Mouse (Mus musculus) kidney, adult 2 months (tissue): Measurements from ENCODE around the gene Car11. TPM values are rescaled to one million over a fixed set of nuclear protein-coding genes. Genes with fewer than 3 reads are reported as not detected.
A peak's percentile ranks its signal among the peaks of the same experiment; 100 is the strongest.

Experiments used
- DNase-seq: peaks from one replicate; pipeline ENCODE4 v3.0.0; 2021
- H3K27ac ChIP-seq: fragments of 200-500 bp; 2 replicates; pipeline ENCODE4 v1.5.1; 2012; ENCODE audit warnings: low read depth, low read length, control low read depth, inconsistent platforms; ENCODE audit not compliant: insufficient read depth
- H3K27me3 ChIP-seq: fragments of 200-500 bp; replicated peaks from 2 replicates; pipeline ENCODE4 v1.6.1; 2012; ENCODE audit warnings: mild to moderate bottlenecking, moderate library complexity, low read length, inconsistent platforms; ENCODE audit not compliant: control insufficient read depth, insufficient read depth
- H3K36me3 ChIP-seq: fragments of 200-500 bp; 2 replicates; pipeline ENCODE4 v1.6.1; 2012; ENCODE audit warnings: mild to moderate bottlenecking, moderate library complexity, low read length, inconsistent platforms; ENCODE audit not compliant: control insufficient read depth, insufficient read depth
- H3K4me1 ChIP-seq: fragments of 200-500 bp; 2 replicates; pipeline ENCODE4 v1.6.1; 2011; ENCODE audit warnings: low read length; ENCODE audit not compliant: control insufficient read depth, insufficient read depth
- H3K4me3 ChIP-seq: fragments of 200-500 bp; 2 replicates; pipeline ENCODE4 v1.5.1; 2011; ENCODE audit warnings: mild to moderate bottlenecking, low read depth, low read length, control low read depth; ENCODE audit not compliant: insufficient read depth
- CTCF ChIP-seq: fragments of 200-500 bp; conservative IDR thresholded peaks from 2 replicates; pipeline ENCODE4 v1.5.1; 2011; ENCODE audit warnings: low read depth, mild to moderate bottlenecking, control low read depth, low read length, moderate library complexity, mixed read lengths; ENCODE audit not compliant: insufficient read depth, insufficient read length
- POLR2A ChIP-seq: fragments of 200-500 bp; IDR thresholded peaks from one replicate; pipeline ENCODE4 v1.6.1; 2011; ENCODE audit warnings: low read depth, low read length, control low read depth
- WGBS: fragments of 180-500 bp; shearing (Covaris S2); methylation state at CpG from one replicate; pipeline ENCODE4 v1.1.7; 2018; 5-methylcytosine and 5-hydroxymethylcytosine counted together
- polyA plus RNA-seq: library from polyadenylated mRNA; depleted of rRNA; stranded (reverse); fragments of >200 nt; gene quantifications from 2 replicates; pipeline ENCODE4 v1.2.3, GENCODE M21; 2012

Car11 gene
- polyA plus RNA-seq, 1 experiment: 8.1 TPM

DNA sequence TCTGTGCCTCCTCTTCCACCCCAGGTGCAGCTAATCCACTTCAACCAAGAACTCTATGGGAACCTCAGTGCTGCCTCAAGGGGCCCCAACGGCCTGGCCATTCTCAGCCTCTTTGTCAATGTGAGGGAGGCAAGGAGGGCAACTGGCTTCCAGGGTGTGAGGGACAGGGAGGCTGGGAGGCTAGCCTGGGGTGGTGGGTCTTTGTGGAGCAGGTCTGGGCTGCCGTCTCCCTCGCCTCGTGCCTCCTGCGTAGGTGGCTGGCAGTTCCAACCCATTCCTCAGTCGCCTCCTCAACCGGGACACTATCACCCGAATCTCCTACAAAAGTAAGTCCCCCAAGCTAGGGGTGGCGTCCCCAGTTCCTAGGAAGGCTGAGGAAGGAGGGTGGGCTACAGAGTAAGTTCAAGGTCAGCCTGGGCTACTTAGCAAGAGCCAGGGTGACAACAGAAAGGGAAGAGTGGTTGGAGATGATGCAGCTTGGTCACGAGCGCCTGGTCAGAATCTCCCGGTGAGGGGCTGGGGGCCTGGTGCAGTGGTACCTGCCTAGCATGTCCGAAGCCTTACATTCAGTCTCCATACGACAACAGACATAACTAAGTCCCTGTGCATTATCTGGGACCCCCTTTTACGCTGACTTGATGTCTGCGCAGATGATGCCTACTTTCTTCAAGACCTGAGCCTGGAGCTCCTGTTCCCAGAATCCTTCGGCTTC lies 3.3 kb downstream of the Car11 start:
- Histone ChIP-seq H3K36me3 (no peaks in the 10 kb centered on the region), H3K27ac (no peak overlapping the region), H3K4me3 (no peak overlapping the region), H3K4me1 (peaks cover 11% of the 10 kb centered on the region), H3K27me3 (peaks cover 3% of the 10 kb centered on the region; the same call in 1 of the 2 replicates)
- DNase-seq: no peak
- no peak for TF ChIP-seq CTCF
- no peak for TF ChIP-seq POLR2A
- 91% methylated on average over 17 of the region's 17 CpGs for WGBS

DNA sequence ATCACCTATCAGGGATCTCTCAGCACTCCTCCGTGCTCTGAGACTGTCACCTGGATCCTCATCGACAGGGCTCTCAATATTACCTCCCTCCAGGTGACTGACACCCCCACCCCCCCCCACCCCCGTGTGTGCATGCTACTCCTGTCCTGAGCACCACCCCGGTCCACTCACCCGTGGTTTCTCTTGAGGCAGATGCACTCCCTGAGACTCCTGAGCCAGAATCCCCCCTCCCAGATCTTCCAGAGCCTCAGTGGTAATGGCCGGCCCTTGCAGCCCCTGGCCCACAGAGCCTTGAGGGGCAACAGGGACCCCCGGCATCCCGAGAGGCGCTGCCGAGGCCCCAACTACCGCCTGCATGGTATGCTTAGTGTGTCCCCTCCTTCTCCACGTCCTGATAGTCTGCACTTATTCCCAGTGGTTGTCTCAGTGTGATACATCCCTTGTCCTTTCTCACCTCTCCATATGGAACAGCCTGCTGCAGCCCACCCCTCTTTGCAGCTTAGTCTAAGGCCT lies 3.9 kb downstream of the Car11 start:
- TF ChIP-seq CTCF: no peak
- TF ChIP-seq POLR2A: no peak
- H3K4me1 ChIP-seq: peaks cover 18% of the 10 kb centered on the region
- H3K27me3 ChIP-seq: peaks cover 3% of the 10 kb centered on the region; the same call in 1 of the 2 replicates
- H3K27ac ChIP-seq: peak overlapping the region; percentile 98
- peak overlapping the region; percentile 63 for H3K4me3 ChIP-seq
- no peak for DNase-seq
- WGBS: 37% methylated on average over 12 of the region's 12 CpGs
- H3K36me3 ChIP-seq: peaks cover 2% of the 10 kb centered on the region; the same call in 1 of the 2 replicates

DNA sequence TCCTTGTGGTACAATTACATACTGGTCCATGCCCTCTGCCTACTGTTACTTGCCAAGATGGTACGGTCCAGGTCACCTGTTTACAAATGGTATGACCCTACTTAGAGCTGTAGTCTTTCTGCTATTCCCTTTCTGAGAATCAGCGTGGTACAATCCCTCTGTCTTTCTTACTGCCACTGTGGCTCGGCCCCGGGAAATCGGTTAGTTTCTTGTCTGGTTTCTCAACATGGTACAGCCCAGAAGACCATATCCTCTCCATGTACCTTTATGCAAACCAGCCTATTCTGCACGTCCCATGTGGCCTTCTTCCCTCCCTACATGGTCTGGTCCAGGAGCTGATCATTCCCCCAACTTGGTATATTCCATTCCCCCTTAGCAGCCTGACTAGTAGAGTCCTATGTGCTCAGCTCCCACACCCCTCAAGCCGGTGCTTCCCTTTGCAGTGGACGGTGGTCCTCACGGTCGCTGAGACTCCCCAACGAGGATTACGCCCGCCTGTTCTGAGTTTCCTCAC lies 4.5 kb downstream of the Car11 start:
- peak; percentile 51 for TF ChIP-seq POLR2A
- TF ChIP-seq CTCF: no peak
- WGBS: under 1% methylated on average over 13 of the region's 13 CpGs
- H3K27me3 ChIP-seq: peaks cover 3% of the 10 kb centered on the region; the same call in 1 of the 2 replicates
- peak; percentile 87 for DNase-seq
- peaks cover 23% of the 10 kb centered on the region for H3K4me1 ChIP-seq
- H3K27ac ChIP-seq: peak overlapping the region; percentile 98
- H3K4me3 ChIP-seq: peak overlapping the region; percentile 63
- peaks cover 5% of the 10 kb centered on the region; the same call in 1 of the 2 replicates for H3K36me3 ChIP-seq

DNA sequence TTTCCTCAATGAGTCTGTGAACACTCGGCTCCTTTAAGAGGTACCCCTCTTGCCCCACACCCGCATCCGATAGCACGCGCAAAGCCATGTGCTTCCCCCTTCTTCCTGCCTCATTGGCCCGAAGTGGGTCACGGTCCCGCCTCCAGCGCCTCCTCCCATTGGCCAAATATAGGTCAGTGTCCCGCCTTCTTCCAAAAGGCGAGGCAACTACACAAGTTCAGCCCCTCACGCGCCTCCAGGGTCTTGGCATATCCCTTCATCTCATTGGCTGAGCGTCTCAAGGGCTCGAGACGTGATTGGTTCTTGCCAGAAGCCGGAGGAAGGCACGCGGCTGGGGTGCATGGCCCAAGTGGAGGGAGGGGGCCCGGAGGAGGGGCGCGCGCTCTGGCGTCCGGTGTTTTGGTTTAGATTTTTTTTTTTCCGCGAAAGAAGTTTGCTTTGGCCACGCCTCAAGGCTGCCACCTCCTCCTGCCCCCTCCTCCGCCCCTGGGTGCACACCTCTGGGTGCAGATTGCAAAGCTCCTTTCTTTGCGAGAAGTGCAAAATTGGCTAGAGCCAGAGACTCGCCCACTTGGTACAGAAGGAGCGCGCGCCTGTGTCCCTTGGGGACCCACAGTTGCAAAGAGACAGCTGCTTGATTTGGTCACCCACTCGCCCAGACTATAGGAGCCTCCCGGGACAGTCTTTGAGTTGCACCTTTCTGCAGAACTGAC lies 5.2 kb downstream of the Car11 start, which contains the start of gene Dbp:
TSS of gene Dbp (plus strand) at position 359 of the 713 bp plus-strand sequence.
- WGBS: under 1% methylated on average over 36 of the region's 36 CpGs
- peak within 1 kb of the TSS; percentile 100 for H3K27ac ChIP-seq
- peak; percentile 100 for DNase-seq
- H3K36me3 ChIP-seq: peaks cover 8% of the 10 kb centered on the region; the same call in 1 of the 2 replicates
- H3K27me3 ChIP-seq: peaks cover 2% of the 10 kb centered on the region; the same call in 1 of the 2 replicates
- TF ChIP-seq CTCF (no peak), POLR2A (peak; percentile 85)
- peaks cover 24% of the 10 kb centered on the region for H3K4me1 ChIP-seq
- peak within 1 kb of the TSS; percentile 63 for H3K4me3 ChIP-seq

DNA sequence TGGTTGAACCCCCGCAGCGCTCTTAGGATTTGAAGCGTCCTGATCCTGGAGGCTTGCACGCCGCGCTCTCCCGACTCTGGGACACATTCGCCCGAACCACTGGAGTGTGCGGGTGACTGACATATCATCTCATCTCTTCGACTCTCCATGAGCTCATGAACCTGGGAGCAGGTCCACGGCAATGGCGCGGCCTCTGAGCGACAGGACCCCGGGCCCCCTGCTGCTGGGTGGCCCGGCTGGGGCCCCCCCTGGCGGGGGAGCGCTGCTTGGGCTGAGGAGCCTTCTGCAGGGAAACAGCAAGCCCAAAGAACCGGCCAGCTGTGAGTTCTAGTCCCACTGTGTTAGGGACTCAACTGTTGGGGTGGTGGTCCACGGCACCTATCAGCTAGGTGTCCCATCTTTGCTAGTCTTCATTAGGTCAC lies 5.8 kb downstream of the Car11 start:
- WGBS: under 1% methylated on average over 21 of the region's 21 CpGs
- no peak for DNase-seq
- H3K4me3 ChIP-seq: peak overlapping the region; percentile 58
- H3K27ac ChIP-seq: peak overlapping the region; percentile 100
- peaks cover 24% of the 10 kb centered on the region for H3K4me1 ChIP-seq
- no peak for TF ChIP-seq POLR2A
- TF ChIP-seq CTCF: no peak
- H3K36me3 ChIP-seq: peaks cover 11% of the 10 kb centered on the region; the same call in 1 of the 2 replicates
- H3K27me3 ChIP-seq: no peaks in the 10 kb centered on the region

DNA sequence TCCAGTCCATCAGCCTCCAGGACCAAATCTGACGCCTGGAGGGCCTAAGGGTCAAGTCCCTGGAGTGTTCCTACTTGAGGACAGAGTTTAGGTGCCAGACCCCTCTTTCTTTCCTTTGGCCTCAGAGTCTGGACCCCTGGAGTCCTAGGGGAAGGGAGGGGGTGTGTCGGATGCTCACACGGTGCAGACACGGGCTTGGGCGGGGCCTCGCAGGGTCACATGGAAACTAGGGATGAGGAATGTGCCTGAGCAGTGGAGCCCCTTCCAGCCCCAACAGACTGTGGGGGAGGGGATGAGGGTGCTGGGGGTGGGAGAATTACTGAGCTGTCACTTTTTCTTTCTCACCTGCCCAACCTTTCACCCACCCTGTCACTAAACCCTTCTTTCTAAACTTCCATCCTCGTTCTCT lies 6.2 kb downstream of the Car11 start:
- no peaks in the 10 kb centered on the region for H3K27me3 ChIP-seq
- H3K4me1 ChIP-seq: peaks cover 21% of the 10 kb centered on the region
- DNase-seq: peak; percentile 93
- TF ChIP-seq POLR2A: peak; percentile 59
- TF ChIP-seq CTCF: no peak
- H3K4me3 ChIP-seq: peak overlapping the region; percentile 58
- H3K36me3 ChIP-seq: peaks cover 11% of the 10 kb centered on the region; the same call in 1 of the 2 replicates
- 0% methylated on average over 7 of the region's 7 CpGs for WGBS
- H3K27ac ChIP-seq: peak overlapping the region; percentile 100
